Mouse (Mus musculus) liver, postnatal 0 days (tissue): ENCODE measurements around the gene Rbms3. TPM values are rescaled to one million over a fixed set of nuclear protein-coding genes. Genes with fewer than 3 reads are reported as not detected.
A peak's percentile ranks its signal among the peaks of the same experiment; 100 is the strongest.

ENCODE experiments used
- ATAC-seq: fragments of 200-750 bp; cut with Nextera tagmentation; 2 replicates; pipeline ENCODE4 v1.8.0; 2017; ENCODE audit warnings: mild to moderate bottlenecking, moderate library complexity
- DNase-seq: peaks from one replicate; pipeline ENCODE4 v3.0.0-alpha.2; 2016
- H3K27ac ChIP-seq: fragments of 300-500 bp; sonication (generic); 2 replicates; pipeline ENCODE4 v1.5.1; 2014; ENCODE audit warnings: antibody characterized with exemption, moderate library complexity, mild to moderate bottlenecking, low read depth
- H3K27me3 ChIP-seq: fragments of 300-500 bp; sonication (generic); 2 replicates; pipeline ENCODE4 v1.6.1; 2014; ENCODE audit warnings: low read length, control low read depth, mixed read lengths; ENCODE audit not compliant: insufficient read depth
- H3K36me3 ChIP-seq: fragments of 300-500 bp; sonication (generic); replicated peaks from 2 replicates; pipeline ENCODE4 v1.6.1; 2014; ENCODE audit warnings: mild to moderate bottlenecking, control low read depth, low read length, moderate library complexity, mixed read lengths; ENCODE audit not compliant: insufficient read depth
- H3K4me1 ChIP-seq: fragments of 300-500 bp; sonication (generic); 2 replicates; pipeline ENCODE4 v1.6.1; 2014; ENCODE audit warnings: antibody characterized with exemption, mild to moderate bottlenecking, control low read depth; ENCODE audit not compliant: insufficient read depth
- H3K4me2 ChIP-seq: fragments of 300-500 bp; sonication (generic); 2 replicates; pipeline ENCODE4 v1.6.1; 2014; ENCODE audit warnings: low read depth, mild to moderate bottlenecking, low read length, moderate library complexity, mixed read lengths
- H3K4me3 ChIP-seq: fragments of 300-500 bp; sonication (generic); 2 replicates; pipeline ENCODE4 v1.5.1; 2014; ENCODE audit warnings: low read depth, low read length
- H3K9ac ChIP-seq: fragments of 300-500 bp; sonication (generic); replicated peaks from 2 replicates; pipeline ENCODE4 v1.6.1; 2014; ENCODE audit warnings: mild to moderate bottlenecking, moderate library complexity
- H3K9me3 ChIP-seq: fragments of 300-500 bp; sonication (generic); 2 replicates; pipeline ENCODE4 v1.6.1; 2016; ENCODE audit warnings: mild to moderate bottlenecking, control low read depth, low read length, mixed read lengths
- CTCF ChIP-seq: sonication (generic); IDR thresholded peaks from 2 replicates; pipeline ENCODE4 v1.5.1; 2016; ENCODE audit warnings: antibody characterized with exemption, low read depth
- EP300 ChIP-seq: IDR thresholded peaks from 2 replicates; pipeline ENCODE4 v1.6.1; 2016; ENCODE audit warnings: antibody characterized with exemption, low read depth, mild to moderate bottlenecking
- WGBS: fragments of 180-500 bp; shearing (Covaris S2); extraction: QIAGEN DNeasy Blood & Tissue Kit; methylation state at CpG from one replicate; pipeline ENCODE4 v1.1.7; 2014; ENCODE audit not compliant: insufficient replicate concordance; 5-methylcytosine and 5-hydroxymethylcytosine counted together
- polyA plus RNA-seq: library from polyadenylated mRNA; unstranded; fragments of >200 nt; fragmentation: Nextera tagmentation; extraction: Ambion mirVana; gene quantifications from 2 replicates; pipeline ENCODE4 v1.2.1, GENCODE M21; 2015

Gene Rbms3
- polyA plus RNA-seq, 1 experiment from 2014 or later: 2.8 TPM

- Histone ChIP-seq H3K9me3 (no peaks in the 10 kb centered on the region), H3K9ac (no peak overlapping the region), H3K36me3 (no peaks in the 10 kb centered on the region), H3K4me1 (no peaks in the 10 kb centered on the region), H3K27me3 (no peaks in the 10 kb centered on the region), H3K4me3 (no peak overlapping the region), H3K27ac (no peak overlapping the region), H3K4me2 (no peak overlapping the region)
- DNase-seq: no peak
- ATAC-seq: no peak
- no peak for TF ChIP-seq CTCF
- TF ChIP-seq EP300: no peak
- WGBS: 81% methylated on average over 7 of the region's 7 CpGs
Measured at GRCm38 (mm10) chr9:117200067-117200658, 429.6 kb downstream of the Rbms3 start.

- Histone ChIP-seq H3K27ac (no peak overlapping the region), H3K4me1 (no peaks in the 10 kb centered on the region), H3K27me3 (no peaks in the 10 kb centered on the region), H3K9me3 (no peaks in the 10 kb centered on the region), H3K4me3 (no peak overlapping the region), H3K9ac (no peak overlapping the region), H3K4me2 (no peak overlapping the region), H3K36me3 (no peaks in the 10 kb centered on the region)
- 64% methylated on average over 3 of the region's 3 CpGs for WGBS
- DNase-seq (no peak), ATAC-seq (no peak)
- TF ChIP-seq CTCF (no peak), EP300 (no peak)
Measured at GRCm38 (mm10) chr9:117197531-117197930, 432.2 kb downstream of the Rbms3 start.

- Histone ChIP-seq H3K4me2 (no peak overlapping the region), H3K4me1 (no peaks in the 10 kb centered on the region), H3K4me3 (no peak overlapping the region), H3K9ac (no peak overlapping the region), H3K27ac (no peak overlapping the region), H3K27me3 (no peaks in the 10 kb centered on the region), H3K9me3 (no peaks in the 10 kb centered on the region), H3K36me3 (no peaks in the 10 kb centered on the region)
- TF ChIP-seq CTCF: no peak
- WGBS: 63% methylated on average over 14 of the region's 14 CpGs
- peak; percentile 15 for DNase-seq
- no peak for ATAC-seq
Measured at GRCm38 (mm10) chr9:117192565-117193540, 436.9 kb downstream of the Rbms3 start.

GRCm38 (mm10) chr9:117192093-117192492, 437.6 kb downstream of the Rbms3 start:
- Histone ChIP-seq H3K4me2 (no peak overlapping the region), H3K27ac (no peak overlapping the region)
- no peak for ATAC-seq

GRCm38 (mm10) chr9:117188406-117188805, 441.3 kb downstream of the Rbms3 start:
- 65% methylated on average over 3 of the region's 3 CpGs for WGBS
- TF ChIP-seq CTCF (no peak), EP300 (no peak)

More at GRCm38 (mm10) chr9:117192093-117192492, 437.6 kb downstream of the Rbms3 start:
- no peaks in the 10 kb centered on the region for H3K4me1 ChIP-seq
- 73% methylated on average over 15 of the region's 15 CpGs for WGBS
- H3K27me3 ChIP-seq: no peaks in the 10 kb centered on the region
- no peak overlapping the region for H3K9ac ChIP-seq
- no peak overlapping the region for H3K4me3 ChIP-seq
- no peak for DNase-seq
- TF ChIP-seq CTCF: no peak
- TF ChIP-seq EP300: no peak
- no peaks in the 10 kb centered on the region for H3K36me3 ChIP-seq
- H3K9me3 ChIP-seq: no peaks in the 10 kb centered on the region

GRCm38 (mm10) chr9:117187116-117188034, 442.3 kb downstream of the Rbms3 start:
- no peak for ATAC-seq
- H3K4me2 ChIP-seq: no peak overlapping the region
- TF ChIP-seq CTCF (no peak), EP300 (no peak)

More at GRCm38 (mm10) chr9:117188406-117188805, 441.3 kb downstream of the Rbms3 start:
- no peak for DNase-seq
- no peak for ATAC-seq
- Histone ChIP-seq H3K36me3 (no peaks in the 10 kb centered on the region), H3K27me3 (no peaks in the 10 kb centered on the region), H3K27ac (no peak overlapping the region), H3K9ac (no peak overlapping the region), H3K4me2 (no peak overlapping the region), H3K9me3 (no peaks in the 10 kb centered on the region), H3K4me1 (no peaks in the 10 kb centered on the region), H3K4me3 (no peak overlapping the region)

More at GRCm38 (mm10) chr9:117187116-117188034, 442.3 kb downstream of the Rbms3 start:
- WGBS: 82% methylated on average over 15 of the region's 15 CpGs
- Histone ChIP-seq H3K27me3 (no peaks in the 10 kb centered on the region), H3K9ac (no peak overlapping the region), H3K9me3 (no peaks in the 10 kb centered on the region; the same call in 1 of the 2 replicates), H3K4me3 (no peak overlapping the region), H3K4me1 (no peaks in the 10 kb centered on the region), H3K36me3 (no peaks in the 10 kb centered on the region), H3K27ac (no peak overlapping the region)
- DNase-seq: no peak
